Mouse (Mus musculus): ENCODE measurements around the gene Fntb. TPM values are rescaled to one million over a fixed set of nuclear protein-coding genes. Genes with fewer than 3 reads are reported as not detected.

The Fntb gene
- polyA plus RNA-seq, 1 experiment from 2014 or later, result 45.9 TPM

- Histone ChIP-seq H3K9ac (no peak overlapping the region), H3K9me3 (no peaks in the 10 kb centered on the region), H3K4me3 (no peak overlapping the region), H3K4me1 (no peaks in the 10 kb centered on the region), H3K36me3 (0 out of 2 replicates have a peak, but pooled peaks cover 27% of the 10 kb centered on the region), H3K27ac (no peak overlapping the region), H3K4me2 (replicated peaks) (no peak overlapping the region), H3K27me3 (no peaks in the 10 kb centered on the region)
- ATAC-seq (ENCODE audit: insufficient number of reproducible peaks, insufficient read depth, low FRiP score, low TSS enrichment), result no peak
- WGBS, result 72% methylated on average over 9 of the region's 9 CpGs
These were observed 146.8 kb downstream of the Fntb start for GRCm38 (mm10) chr12:76912193-76912592.

- H3K9me3 ChIP-seq, result no peaks in the 10 kb centered on the region
- peaks cover 24% of the 10 kb centered on the region; the same call in 1 of the 2 replicates for H3K36me3 ChIP-seq
- no peaks in the 10 kb centered on the region for H3K4me1 ChIP-seq
- no peak overlapping the region for H3K9ac ChIP-seq
- ATAC-seq (ENCODE audit: insufficient number of reproducible peaks, insufficient read depth, low FRiP score, low TSS enrichment), result no peak
- no peak overlapping the region for H3K27ac ChIP-seq
- WGBS, result 92% methylated on average over 11 of the region's 11 CpGs
- H3K4me2 ChIP-seq (replicated peaks), result no peak overlapping the region
- no peaks in the 10 kb centered on the region for H3K27me3 ChIP-seq
- H3K4me3 ChIP-seq, result no peak overlapping the region
These were observed 150.8 kb downstream of the Fntb start for GRCm38 (mm10) chr12:76916163-76916562.

- Histone ChIP-seq H3K9ac (no peak overlapping the region), H3K4me2 (replicated peaks) (no peak overlapping the region), H3K4me1 (no peaks in the 10 kb centered on the region), H3K36me3 (peaks cover 24% of the 10 kb centered on the region; the same call in 1 of the 2 replicates), H3K27me3 (no peaks in the 10 kb centered on the region), H3K9me3 (no peaks in the 10 kb centered on the region), H3K27ac (no peak overlapping the region), H3K4me3 (no peak overlapping the region)
- ATAC-seq (ENCODE audit: insufficient number of reproducible peaks, insufficient read depth, low FRiP score, low TSS enrichment), result no peak
- WGBS, result 86% methylated on average over 6 of the region's 6 CpGs
These were observed 152.7 kb downstream of the Fntb start for GRCm38 (mm10) chr12:76918113-76918512.

- Histone ChIP-seq H3K36me3 (peaks cover 24% of the 10 kb centered on the region; the same call in 1 of the 2 replicates), H3K4me2 (replicated peaks) (no peak overlapping the region), H3K9me3 (no peaks in the 10 kb centered on the region), H3K27ac (no peak overlapping the region), H3K9ac (no peak overlapping the region), H3K4me3 (no peak overlapping the region), H3K4me1 (no peaks in the 10 kb centered on the region), H3K27me3 (no peaks in the 10 kb centered on the region)
- no peak for ATAC-seq (ENCODE audit: insufficient number of reproducible peaks, insufficient read depth, low FRiP score, low TSS enrichment)
- WGBS, result 63% methylated on average over 3 of the region's 3 CpGs
These were observed 153.5 kb downstream of the Fntb start for GRCm38 (mm10) chr12:76918855-76919254.

- 0 out of 2 replicates have a peak, but pooled peaks have one; percentile 11 for ATAC-seq (ENCODE audit: insufficient number of reproducible peaks, insufficient read depth, low FRiP score, low TSS enrichment)
- H3K4me2 ChIP-seq (replicated peaks), result no peak overlapping the region
- H3K36me3 ChIP-seq, result peaks cover 15% of the 10 kb centered on the region; the same call in 1 of the 2 replicates
- no peak overlapping the region for H3K9ac ChIP-seq
- no peaks in the 10 kb centered on the region for H3K27me3 ChIP-seq
- H3K4me3 ChIP-seq, result no peak overlapping the region
- 77% methylated on average over 5 of the region's 6 CpGs for WGBS
- H3K4me1 ChIP-seq, result no peaks in the 10 kb centered on the region
- H3K27ac ChIP-seq, result no peak overlapping the region
- no peaks in the 10 kb centered on the region for H3K9me3 ChIP-seq
These were observed 155.0 kb downstream of the Fntb start for GRCm38 (mm10) chr12:76920398-76920797.

- no peak overlapping the region for H3K27ac ChIP-seq
- no peaks in the 10 kb centered on the region for H3K27me3 ChIP-seq
- no peaks in the 10 kb centered on the region for H3K4me1 ChIP-seq
- ATAC-seq (ENCODE audit: insufficient number of reproducible peaks, insufficient read depth, low FRiP score, low TSS enrichment), result no peak
- peaks cover 14% of the 10 kb centered on the region; the same call in 1 of the 2 replicates for H3K36me3 ChIP-seq
- no peaks in the 10 kb centered on the region for H3K9me3 ChIP-seq
- no peak overlapping the region for H3K4me2 ChIP-seq (replicated peaks)
- H3K4me3 ChIP-seq, result no peak overlapping the region
- no peak overlapping the region for H3K9ac ChIP-seq
- 84% methylated on average over 8 of the region's 8 CpGs for WGBS
These were observed 155.6 kb downstream of the Fntb start for GRCm38 (mm10) chr12:76920990-76921389.

GRCm38 (mm10) chr12:76923118-76923517, 157.7 kb downstream of the Fntb start:
- no peak overlapping the region for H3K27ac ChIP-seq
- 92% methylated on average over 8 of the region's 8 CpGs for WGBS
- no peak for ATAC-seq (ENCODE audit: insufficient number of reproducible peaks, insufficient read depth, low FRiP score, low TSS enrichment)

GRCm38 (mm10) chr12:76924904-76925604, 159.7 kb downstream of the Fntb start:
- Histone ChIP-seq H3K27ac (no peak overlapping the region), H3K4me2 (replicated peaks) (no peak overlapping the region), H3K36me3 (no peaks in the 10 kb centered on the region), H3K4me1 (no peaks in the 10 kb centered on the region), H3K9me3 (no peaks in the 10 kb centered on the region), H3K9ac (no peak overlapping the region), H3K27me3 (no peaks in the 10 kb centered on the region), H3K4me3 (no peak overlapping the region)
- WGBS, result 90% methylated on average over 10 of the region's 10 CpGs
- no peak for ATAC-seq (ENCODE audit: insufficient number of reproducible peaks, insufficient read depth, low FRiP score, low TSS enrichment)

More at GRCm38 (mm10) chr12:76923118-76923517, 157.7 kb downstream of the Fntb start:
- no peaks in the 10 kb centered on the region for H3K9me3 ChIP-seq
- H3K9ac ChIP-seq, result no peak overlapping the region
- H3K36me3 ChIP-seq, result no peaks in the 10 kb centered on the region; the same call in 1 of the 2 replicates
- H3K4me2 ChIP-seq (replicated peaks), result no peak overlapping the region
- H3K4me1 ChIP-seq, result no peaks in the 10 kb centered on the region
- no peak overlapping the region for H3K4me3 ChIP-seq
- H3K27me3 ChIP-seq, result no peaks in the 10 kb centered on the region

GRCm38 (mm10) chr12:76926338-76926945, 161.1 kb downstream of the Fntb start:
- no peak for ATAC-seq (ENCODE audit: insufficient number of reproducible peaks, insufficient read depth, low FRiP score, low TSS enrichment)
- Histone ChIP-seq H3K4me3 (no peak overlapping the region), H3K36me3 (no peaks in the 10 kb centered on the region), H3K27ac (no peak overlapping the region), H3K4me1 (no peaks in the 10 kb centered on the region), H3K27me3 (no peaks in the 10 kb centered on the region), H3K9ac (no peak overlapping the region), H3K9me3 (no peaks in the 10 kb centered on the region), H3K4me2 (replicated peaks) (no peak overlapping the region)
- WGBS, result 77% methylated on average over 10 of the region's 10 CpGs

GRCm38 (mm10) chr12:76927012-76927411, 161.6 kb downstream of the Fntb start:
- no peak overlapping the region for H3K4me3 ChIP-seq
- H3K36me3 ChIP-seq, result peaks cover under 1% of the 10 kb centered on the region; the same call in 1 of the 2 replicates
- H3K27ac ChIP-seq, result no peak overlapping the region
- no peak overlapping the region for H3K4me2 ChIP-seq (replicated peaks)
- no peak for ATAC-seq (ENCODE audit: insufficient number of reproducible peaks, insufficient read depth, low FRiP score, low TSS enrichment)
- H3K4me1 ChIP-seq, result no peaks in the 10 kb centered on the region
- WGBS, result 90% methylated on average over 3 of the region's 3 CpGs
- H3K9ac ChIP-seq, result no peak overlapping the region
- H3K9me3 ChIP-seq, result no peaks in the 10 kb centered on the region
- no peaks in the 10 kb centered on the region for H3K27me3 ChIP-seq

GRCm38 (mm10) chr12:76927539-76927938, 162.2 kb downstream of the Fntb start:
- 64% methylated on average over 10 of the region's 10 CpGs for WGBS
- peaks cover 5% of the 10 kb centered on the region; the same call in 1 of the 2 replicates for H3K36me3 ChIP-seq
- H3K27ac ChIP-seq, result no peak overlapping the region
- no peaks in the 10 kb centered on the region for H3K27me3 ChIP-seq
- H3K4me2 ChIP-seq (replicated peaks), result no peak overlapping the region
- ATAC-seq (ENCODE audit: insufficient number of reproducible peaks, insufficient read depth, low FRiP score, low TSS enrichment), result no peak
- no peak overlapping the region for H3K4me3 ChIP-seq
- H3K9me3 ChIP-seq, result no peaks in the 10 kb centered on the region
- H3K4me1 ChIP-seq, result no peaks in the 10 kb centered on the region
- no peak overlapping the region for H3K9ac ChIP-seq

GRCm38 (mm10) chr12:76930177-76930576, 164.8 kb downstream of the Fntb start:
- Histone ChIP-seq H3K27ac (no peak overlapping the region), H3K27me3 (no peaks in the 10 kb centered on the region), H3K9me3 (no peaks in the 10 kb centered on the region), H3K4me3 (no peak overlapping the region), H3K36me3 (peaks cover 5% of the 10 kb centered on the region; the same call in 1 of the 2 replicates), H3K9ac (no peak overlapping the region), H3K4me2 (replicated peaks) (no peak overlapping the region), H3K4me1 (no peaks in the 10 kb centered on the region)
- WGBS, result 69% methylated on average over 6 of the region's 6 CpGs
- ATAC-seq (ENCODE audit: insufficient number of reproducible peaks, insufficient read depth, low FRiP score, low TSS enrichment), result no peak
